Mouse (Mus musculus): ENCODE measurements around the gene Prpf3.

- TF ChIP-seq POLR2A (IDR thresholded peaks at IDR 0.05; ENCODE audit: borderline replicate concordance, low read depth, low read length) (no peak), CTCF (IDR thresholded peaks at IDR 0.05; ENCODE audit: low read depth, low read length) (no peak)
These were observed 62.0 kb downstream of the Prpf3 start for GRCm38 (mm10) chr3:95793662-95794061.
